Comparison of ENCODE assay signal across 8 mouse cellular contexts in the genomic region with DNA sequence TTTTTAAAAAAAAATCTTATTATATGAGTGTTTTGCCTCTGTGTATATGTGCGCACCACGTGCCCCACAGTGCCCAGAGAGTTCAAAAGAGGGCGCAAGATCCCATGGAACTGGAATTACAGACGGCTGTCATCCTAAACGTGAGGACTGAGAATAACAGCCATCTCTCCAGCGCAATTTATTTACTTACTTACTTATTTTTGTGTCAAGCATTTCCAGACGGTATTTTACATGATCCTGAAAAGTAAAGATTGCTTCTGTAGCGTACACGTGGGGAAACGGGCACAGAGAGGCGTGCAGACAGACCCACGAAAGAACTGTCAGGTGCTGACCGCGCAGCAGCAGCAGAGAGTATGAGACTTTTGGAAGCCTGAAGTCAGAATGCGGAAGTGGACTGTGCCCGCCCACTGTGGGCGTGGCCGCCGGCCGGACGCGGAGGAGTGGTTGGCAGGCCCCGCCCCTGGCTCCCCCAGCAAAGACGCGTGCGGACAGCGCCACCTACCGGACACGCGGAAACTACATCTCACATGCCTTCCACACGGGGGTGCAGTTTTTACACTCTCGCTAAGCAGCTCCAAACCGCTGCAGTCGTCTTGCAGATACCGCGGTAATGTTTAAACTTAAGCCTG. TPM values are rescaled to one million over a fixed set of nuclear protein-coding genes. Genes with fewer than 3 reads are reported as not detected.
DNase-seq lines count a peak whose midpoint lies in the region; ATAC-seq lines count a peak whose summit lies in the region.

No protein-coding gene starts in this region.

- peaks cover 3% of the 10 kb centered on the region; the same call in 1 of the 2 replicates for H3K36me3 ChIP-seq in heart, embryonic 14.5 days (ENCODE audit: control insufficient read depth, insufficient read depth, low read length)
- H3K36me3 ChIP-seq in liver, embryonic 13.5 days: peaks cover 5% of the 10 kb centered on the region; the same call in 1 of the 2 replicates
- H3K36me3 ChIP-seq in stomach, embryonic 16.5 days (ENCODE audit: control insufficient read depth, insufficient read depth, low read length): no peaks in the 10 kb centered on the region

- H3K9me3 ChIP-seq in heart, embryonic 14.5 days (ENCODE audit: control insufficient read depth, low read length): no peaks in the 10 kb centered on the region
- H3K9me3 ChIP-seq in liver, embryonic 13.5 days (replicated peaks): no peaks in the 10 kb centered on the region
- no peaks in the 10 kb centered on the region for H3K9me3 ChIP-seq in stomach, embryonic 16.5 days (replicated peaks; ENCODE audit: control insufficient read depth, low read length)

- H3K27ac ChIP-seq in heart, embryonic 14.5 days (replicated peaks in 1 of 2; ENCODE audit: control insufficient read depth in 1 of 2, insufficient read depth in 1 of 2, low read depth in 2 of 2, low read length in 2 of 2): peak overlapping the region; percentile 65 to 76
- H3K27ac ChIP-seq in liver, embryonic 13.5 days: peak overlapping the region; percentile 67
- peak overlapping the region; percentile 60; the same call in 1 of the 2 replicates for H3K27ac ChIP-seq in stomach, embryonic 16.5 days (ENCODE audit: low read length)

- no peaks in the 10 kb centered on the region for H3K27me3 ChIP-seq in heart, embryonic 14.5 days (ENCODE audit: control insufficient read depth, insufficient read depth, low read length)
- no peaks in the 10 kb centered on the region; the same call in 1 of the 2 replicates for H3K27me3 ChIP-seq in liver, embryonic 13.5 days
- H3K27me3 ChIP-seq in stomach, embryonic 16.5 days (ENCODE audit: control insufficient read depth, insufficient read depth, low read length): no peaks in the 10 kb centered on the region

- H3K4me1 ChIP-seq in heart, embryonic 14.5 days (ENCODE audit: control insufficient read depth in 2 of 2, insufficient read depth in 2 of 2, low read length in 2 of 2): no peaks in the 10 kb centered on the region
- peaks cover 13% of the 10 kb centered on the region for H3K4me1 ChIP-seq in liver, embryonic 13.5 days (replicated peaks)
- no peaks in the 10 kb centered on the region; the same call in 1 of the 2 replicates for H3K4me1 ChIP-seq in stomach, embryonic 16.5 days (ENCODE audit: control insufficient read depth, insufficient read depth, low read length)

- WGBS in heart, embryonic 14.5 days: 4% methylated on average over 36 of the region's 36 CpGs
- WGBS in liver, embryonic 13.5 days (ENCODE audit: insufficient replicate concordance): 3% methylated on average over 36 of the region's 36 CpGs
- 3% methylated on average over 36 of the region's 36 CpGs for WGBS in stomach, embryonic 16.5 days

- peak overlapping the region; percentile 67 for H3K4me2 ChIP-seq in heart, embryonic 14.5 days (ENCODE audit: low read length)
- H3K4me2 ChIP-seq in liver, embryonic 13.5 days: peak overlapping the region; percentile 69
- H3K4me2 ChIP-seq in stomach, embryonic 16.5 days (ENCODE audit: low read depth, low read length): peak overlapping the region; percentile 67

- peak overlapping the region; percentile 24 to 36 for H3K4me3 ChIP-seq in heart, embryonic 14.5 days (ENCODE audit: control insufficient read depth in 1 of 2, insufficient read depth in 1 of 2, low read depth in 1 of 2, low read length in 2 of 2)
- peak overlapping the region; percentile 49 for H3K4me3 ChIP-seq in liver, embryonic 13.5 days (replicated peaks)
- peak overlapping the region; percentile 40 for H3K4me3 ChIP-seq in stomach, embryonic 16.5 days (replicated peaks; ENCODE audit: low read length)

- H3K9ac ChIP-seq in heart, embryonic 14.5 days (ENCODE audit: low read length): peak overlapping the region; percentile 57; the same call in 1 of the 2 replicates
- H3K9ac ChIP-seq in liver, embryonic 13.5 days: peak overlapping the region; percentile 37; the same call in 1 of the 2 replicates
- H3K9ac ChIP-seq in stomach, embryonic 16.5 days (ENCODE audit: low read length): peak overlapping the region; percentile 51

- peak; percentile 98 for DNase-seq in CD4-positive helper T cell, adult 2 months (ENCODE audit: low read depth, low spot score)
- DNase-seq in brain, embryonic 18.5 days (ENCODE audit: low read depth, low spot score): peak; percentile 84
- DNase-seq in kidney, postnatal 14 days: peak; percentile 99
- DNase-seq in liver, embryonic 13.5 days: peak; percentile 97
- DNase-seq in neural tube, embryonic 10.5 days (ENCODE audit: extremely low spot score, low spot score): peak; percentile 100

- ATAC-seq in erythroid progenitor cell, adult 5-6 weeks (replicated peaks; ENCODE audit: low FRiP score, poor library complexity, severe bottlenecking): peak; percentile 99
- peak; percentile 90 for ATAC-seq in heart, embryonic 14.5 days (ENCODE audit: insufficient number of reproducible peaks, insufficient read depth, low FRiP score, low read depth)
- peak; percentile 91 for ATAC-seq in liver, embryonic 13.5 days (ENCODE audit: low read depth)
- peak; percentile 94 for ATAC-seq in stomach, embryonic 16.5 days (ENCODE audit: insufficient read depth, low FRiP score)

RNA-seq across cellular contexts. Expression of a gene that starts 9.1 kb away (rescaled TPM):
- total RNA-seq in erythroid progenitor cell, adult 5-6 weeks (2015; ENCODE audit: low replicate concordance): not detected in 2 replicates
- 1.5 TPM in 1 of 2 replicates, not detected in the other for total RNA-seq in erythroid progenitor cell, adult 5-6 weeks (2017; ENCODE audit: low replicate concordance)
- 0.78 and 0.84 TPM in 2 replicates for polyA plus RNA-seq in heart, embryonic 14.5 days (2014; fragmentation: Nextera tagmentation; extraction: Ambion mirVana)
- 0.17 and 0.23 TPM in 2 replicates for polyA plus RNA-seq in liver, embryonic 13.5 days (2015; fragmentation: Nextera tagmentation; extraction: Ambion mirVana)
- polyA plus RNA-seq in stomach, embryonic 16.5 days (2015; fragmentation: Nextera tagmentation; extraction: Ambion mirVana): 2.8 and 3.7 TPM in 2 replicates

RNA-seq across cellular contexts. Expression of a gene that starts 23.4 kb away (rescaled TPM):
- 103 and 104 TPM in 2 replicates for total RNA-seq in erythroid progenitor cell, adult 5-6 weeks (2015; ENCODE audit: low replicate concordance)
- total RNA-seq in erythroid progenitor cell, adult 5-6 weeks (2017; ENCODE audit: low replicate concordance): 42.0 and 54.4 TPM in 2 replicates
- polyA plus RNA-seq in heart, embryonic 14.5 days (2014; fragmentation: Nextera tagmentation; extraction: Ambion mirVana): 39.1 and 40.6 TPM in 2 replicates
- 36.1 and 41.7 TPM in 2 replicates for polyA plus RNA-seq in liver, embryonic 13.5 days (2015; fragmentation: Nextera tagmentation; extraction: Ambion mirVana)
- 208 and 281 TPM in 2 replicates for polyA plus RNA-seq in stomach, embryonic 16.5 days (2015; fragmentation: Nextera tagmentation; extraction: Ambion mirVana)

RNA-seq across cellular contexts. Expression of a gene that starts 40.2 kb away (rescaled TPM):
- 2.2 and 19.7 TPM in 2 replicates for total RNA-seq in erythroid progenitor cell, adult 5-6 weeks (2015; ENCODE audit: low replicate concordance)
- 12.5 and 23.8 TPM in 2 replicates for total RNA-seq in erythroid progenitor cell, adult 5-6 weeks (2017; ENCODE audit: low replicate concordance)
- polyA plus RNA-seq in heart, embryonic 14.5 days (2014; fragmentation: Nextera tagmentation; extraction: Ambion mirVana): 6.8 and 8.0 TPM in 2 replicates
- polyA plus RNA-seq in liver, embryonic 13.5 days (2015; fragmentation: Nextera tagmentation; extraction: Ambion mirVana): 4.4 and 4.8 TPM in 2 replicates
- polyA plus RNA-seq in stomach, embryonic 16.5 days (2015; fragmentation: Nextera tagmentation; extraction: Ambion mirVana): 9.3 and 9.4 TPM in 2 replicates

Comparison
In these comparisons a context has a peak if more than half of its experiments do, and no peak if none do; other contexts are left out.
1. Peak in every context shown above with its lines: DNase-seq, ATAC-seq, H3K4me3 ChIP-seq and H3K27ac ChIP-seq.